In the genomic region with DNA sequence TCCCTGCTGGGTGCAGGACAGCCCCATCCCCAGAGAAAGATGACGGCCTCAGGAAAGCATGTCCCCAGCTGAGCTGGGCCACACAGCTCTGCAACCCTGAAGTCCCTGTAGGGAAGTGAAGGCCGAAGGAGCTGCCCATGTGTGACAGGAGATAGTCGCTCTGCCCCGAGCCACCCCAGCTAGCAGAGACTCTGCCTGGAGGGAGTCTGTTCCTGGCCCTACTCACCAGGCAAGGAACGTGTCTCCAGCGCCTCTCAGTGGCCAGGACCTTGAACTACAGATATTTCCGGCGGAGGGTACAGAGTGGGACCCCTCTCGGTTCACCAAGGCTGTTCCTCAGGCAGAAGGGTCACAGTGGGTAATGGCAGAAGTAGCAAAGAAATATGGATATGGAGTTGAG, we compare ENCODE assay signal across 8 mouse cellular contexts. TPM values are rescaled to one million over a fixed set of nuclear protein-coding genes. Genes with fewer than 3 reads are reported as not detected.
DNase-seq lines count a peak whose midpoint lies in the region; ATAC-seq and TF ChIP-seq lines count a peak whose summit lies in the region.

No protein-coding gene starts in this region.

- TF ChIP-seq EP300 in stomach, postnatal 0 days (optimal IDR thresholded peaks at IDR 0.05) = no peak

- no peaks in the 10 kb centered on the region for H3K36me3 ChIP-seq in forebrain, embryonic 14.5 days (ENCODE audit: control insufficient read depth, insufficient read depth, low read length)
- no peaks in the 10 kb centered on the region for H3K36me3 ChIP-seq in forebrain, embryonic 12.5 days (replicated peaks)
- no peaks in the 10 kb centered on the region for H3K36me3 ChIP-seq in embryonic facial prominence, embryonic 11.5 days (replicated peaks; ENCODE audit: control insufficient read depth, insufficient read depth, low read depth, low read length)
- H3K36me3 ChIP-seq in hindbrain, embryonic 12.5 days = no peaks in the 10 kb centered on the region
- H3K36me3 ChIP-seq in midbrain, embryonic 14.5 days (ENCODE audit: control insufficient read depth, insufficient read depth, low read length) = no peaks in the 10 kb centered on the region
- no peaks in the 10 kb centered on the region for H3K36me3 ChIP-seq in stomach, postnatal 0 days (ENCODE audit: control insufficient read depth, insufficient read depth, low read length)

- peaks cover 4% of the 10 kb centered on the region; the same call in 1 of the 2 replicates for H3K4me1 ChIP-seq in forebrain, embryonic 14.5 days (ENCODE audit: control insufficient read depth, insufficient read depth, low read length)
- H3K4me1 ChIP-seq in forebrain, embryonic 12.5 days = peaks cover 9% of the 10 kb centered on the region
- no peaks in the 10 kb centered on the region; the same call in 1 of the 2 replicates for H3K4me1 ChIP-seq in embryonic facial prominence, embryonic 11.5 days (ENCODE audit: control insufficient read depth, insufficient read depth, low read length)
- peaks cover 15% of the 10 kb centered on the region for H3K4me1 ChIP-seq in hindbrain, embryonic 12.5 days
- 0 out of 2 replicates have a peak, but pooled peaks cover 3% of the 10 kb centered on the region for H3K4me1 ChIP-seq in midbrain, embryonic 14.5 days (ENCODE audit: control insufficient read depth, insufficient read depth, low read length)
- no peaks in the 10 kb centered on the region for H3K4me1 ChIP-seq in stomach, postnatal 0 days (replicated peaks; ENCODE audit: control insufficient read depth, insufficient read depth)

- H3K9ac ChIP-seq in forebrain, embryonic 14.5 days (ENCODE audit: low read length) = no peak overlapping the region
- no peak overlapping the region for H3K9ac ChIP-seq in forebrain, embryonic 12.5 days
- no peak overlapping the region; the same call in 1 of the 2 replicates for H3K9ac ChIP-seq in embryonic facial prominence, embryonic 11.5 days (replicated peaks; ENCODE audit: low read length)
- no peak overlapping the region for H3K9ac ChIP-seq in hindbrain, embryonic 12.5 days
- H3K9ac ChIP-seq in midbrain, embryonic 14.5 days (replicated peaks; ENCODE audit: low read length) = no peak overlapping the region
- no peak overlapping the region for H3K9ac ChIP-seq in stomach, postnatal 0 days (ENCODE audit: low read length)

- no peak overlapping the region for H3K4me3 ChIP-seq in forebrain, embryonic 14.5 days (ENCODE audit: low read depth, low read length)
- no peak overlapping the region for H3K4me3 ChIP-seq in forebrain, embryonic 12.5 days (replicated peaks)
- no peak overlapping the region for H3K4me3 ChIP-seq in embryonic facial prominence, embryonic 11.5 days (ENCODE audit: low read depth, low read length)
- no peak overlapping the region for H3K4me3 ChIP-seq in hindbrain, embryonic 12.5 days
- no peak overlapping the region for H3K4me3 ChIP-seq in midbrain, embryonic 14.5 days (replicated peaks; ENCODE audit: low read depth, low read length)
- no peak overlapping the region for H3K4me3 ChIP-seq in stomach, postnatal 0 days (ENCODE audit: low read depth, low read length)

- peak; percentile 93 for TF ChIP-seq CTCF in stomach, postnatal 0 days (IDR thresholded peaks at IDR 0.05; ENCODE audit: low read depth)

- peak; percentile 40 for DNase-seq in forebrain, embryonic 14.5 days (ENCODE audit: low spot score)
- DNase-seq in ZHBTc4 (ENCODE audit: low read depth, low spot score) = peak; percentile 87
- peak; percentile 78 for DNase-seq in embryonic facial prominence, embryonic 11.5 days (ENCODE audit: low spot score)
- peak; percentile 35 to 39 for DNase-seq in left cerebral cortex, postnatal 25 days (ENCODE audit: low spot score in 2 of 2)
- DNase-seq in midbrain, embryonic 14.5 days = peak; percentile 49
- peak; percentile 69 for DNase-seq in stomach, postnatal 0 days (ENCODE audit: low spot score)

- no peaks in the 10 kb centered on the region for H3K9me3 ChIP-seq in forebrain, embryonic 14.5 days (replicated peaks; ENCODE audit: control insufficient read depth, low read length)
- no peaks in the 10 kb centered on the region for H3K9me3 ChIP-seq in forebrain, embryonic 12.5 days
- no peaks in the 10 kb centered on the region for H3K9me3 ChIP-seq in embryonic facial prominence, embryonic 11.5 days (replicated peaks; ENCODE audit: control insufficient read depth, low read length)
- no peaks in the 10 kb centered on the region for H3K9me3 ChIP-seq in hindbrain, embryonic 12.5 days (replicated peaks)
- no peaks in the 10 kb centered on the region for H3K9me3 ChIP-seq in midbrain, embryonic 14.5 days (ENCODE audit: control insufficient read depth, low read length)
- H3K9me3 ChIP-seq in stomach, postnatal 0 days (ENCODE audit: control insufficient read depth, low read length) = no peaks in the 10 kb centered on the region

- intact Hi-C loops in left cerebral cortex, postnatal 25 days (cut with DNase I) = loop anchor here (5.0 kb wide), 1 partner anchor 105 kb away; no protein-coding TSS in a partner anchor

- no peak overlapping the region for H3K4me2 ChIP-seq in forebrain, embryonic 14.5 days (ENCODE audit: low read length)
- no peak overlapping the region for H3K4me2 ChIP-seq in forebrain, embryonic 12.5 days
- no peak overlapping the region for H3K4me2 ChIP-seq in embryonic facial prominence, embryonic 11.5 days (ENCODE audit: low read depth, low read length)
- H3K4me2 ChIP-seq in hindbrain, embryonic 12.5 days (replicated peaks) = no peak overlapping the region
- no peak overlapping the region for H3K4me2 ChIP-seq in midbrain, embryonic 14.5 days (ENCODE audit: low read length)
- no peak overlapping the region for H3K4me2 ChIP-seq in stomach, postnatal 0 days (replicated peaks; ENCODE audit: low read depth)

- WGBS in forebrain, embryonic 14.5 days = 16% methylated on average over 9 of the region's 9 CpGs
- WGBS in forebrain, embryonic 12.5 days = 10% methylated on average over 9 of the region's 9 CpGs
- 9% methylated on average over 9 of the region's 9 CpGs for WGBS in embryonic facial prominence, embryonic 11.5 days
- 7% methylated on average over 9 of the region's 9 CpGs for WGBS in hindbrain, embryonic 12.5 days
- 9% methylated on average over 9 of the region's 9 CpGs for WGBS in midbrain, embryonic 14.5 days
- WGBS in stomach, postnatal 0 days = 30% methylated on average over 9 of the region's 9 CpGs

- ATAC-seq in forebrain, embryonic 14.5 days = peak; percentile 59
- ATAC-seq in forebrain, embryonic 12.5 days (ENCODE audit: low FRiP score) = no peak
- ATAC-seq in embryonic facial prominence, embryonic 11.5 days (replicated peaks; ENCODE audit: insufficient number of reproducible peaks, low FRiP score, low TSS enrichment, low read depth) = no peak; the same call in 1 of the 2 replicates
- ATAC-seq in hindbrain, embryonic 12.5 days (ENCODE audit: low FRiP score) = 0 out of 2 replicates have a peak, but pooled peaks have one; percentile 9
- no peak for ATAC-seq in midbrain, embryonic 14.5 days (ENCODE audit: low FRiP score, low TSS enrichment)
- ATAC-seq in stomach, postnatal 0 days (ENCODE audit: low FRiP score, low TSS enrichment) = peak; percentile 47

- no peak overlapping the region for H3K27ac ChIP-seq in forebrain, embryonic 14.5 days (ENCODE audit: low read depth, low read length)
- no peak overlapping the region for H3K27ac ChIP-seq in forebrain, embryonic 12.5 days
- H3K27ac ChIP-seq in embryonic facial prominence, embryonic 11.5 days (replicated peaks; ENCODE audit: low read depth, low read length) = no peak overlapping the region
- no peak overlapping the region for H3K27ac ChIP-seq in hindbrain, embryonic 12.5 days
- no peak overlapping the region for H3K27ac ChIP-seq in midbrain, embryonic 14.5 days (replicated peaks; ENCODE audit: low read depth, low read length)
- H3K27ac ChIP-seq in stomach, postnatal 0 days (replicated peaks) = no peak overlapping the region

- 0 out of 2 replicates have a peak, but pooled peaks cover 5% of the 10 kb centered on the region for H3K27me3 ChIP-seq in forebrain, embryonic 14.5 days (replicated peaks; ENCODE audit: control insufficient read depth, insufficient read depth, low read length)
- peaks cover 53% of the 10 kb centered on the region for H3K27me3 ChIP-seq in forebrain, embryonic 12.5 days
- H3K27me3 ChIP-seq in embryonic facial prominence, embryonic 11.5 days (ENCODE audit: control insufficient read depth, insufficient read depth, low read length) = peaks cover 2% of the 10 kb centered on the region; the same call in 1 of the 2 replicates
- peaks cover 46% of the 10 kb centered on the region for H3K27me3 ChIP-seq in hindbrain, embryonic 12.5 days
- peaks cover 9% of the 10 kb centered on the region; the same call in 1 of the 2 replicates for H3K27me3 ChIP-seq in midbrain, embryonic 14.5 days (ENCODE audit: control insufficient read depth, insufficient read depth, low read length)
- H3K27me3 ChIP-seq in stomach, postnatal 0 days (ENCODE audit: control insufficient read depth, insufficient read depth, low read length) = no peaks in the 10 kb centered on the region

RNA-seq across cellular contexts. Expression of a gene that starts 39.9 kb away (rescaled TPM):
- 65.1 and 79.2 TPM in 2 replicates for polyA plus RNA-seq in forebrain, embryonic 14.5 days (2014; fragmentation: Nextera tagmentation; extraction: Ambion mirVana)
- polyA plus RNA-seq in forebrain, embryonic 12.5 days (2016; fragmentation: Nextera tagmentation; extraction: Ambion mirVana) = 94.1 and 104 TPM in 2 replicates
- polyA plus RNA-seq in embryonic facial prominence, embryonic 11.5 days (2014; fragmentation: Nextera tagmentation; extraction: Ambion mirVana) = 56.6 and 60.4 TPM in 2 replicates
- 96.9 and 118 TPM in 2 replicates for polyA plus RNA-seq in hindbrain, embryonic 12.5 days (2016; fragmentation: Nextera tagmentation; extraction: Ambion mirVana)
- 10 to 100 TPM; 56.4 to 59.5 TPM for total RNA-seq in left cerebral cortex, postnatal 25 days (2021)
- polyA plus RNA-seq in midbrain, embryonic 14.5 days (2014; fragmentation: Nextera tagmentation; extraction: Ambion mirVana) = 53.1 and 81.9 TPM in 2 replicates
- polyA plus RNA-seq in stomach, postnatal 0 days (2015; fragmentation: Nextera tagmentation; extraction: Ambion mirVana) = 51.1 and 51.3 TPM in 2 replicates

Comparison
In these comparisons a context has a peak if more than half of its experiments do, and no peak if none do; other contexts are left out.
1. ATAC-seq: peak in forebrain, embryonic 14.5 days (single experiment), hindbrain, embryonic 12.5 days (single experiment) and stomach, postnatal 0 days (single experiment); none in forebrain, embryonic 12.5 days (single experiment), embryonic facial prominence, embryonic 11.5 days (single experiment) and midbrain, embryonic 14.5 days (single experiment).
2. DNase-seq: peak in every context shown above with its lines; median percentile 87 in ZHBTc4; 78 in embryonic facial prominence, embryonic 11.5 days; 69 in stomach, postnatal 0 days; 49 in midbrain, embryonic 14.5 days; 40 in forebrain, embryonic 14.5 days; 37 in left cerebral cortex, postnatal 25 days.